Mouse (Mus musculus) layer of hippocampus, postnatal 14 days (tissue): ENCODE results near the gene Ikzf3. TPM values are rescaled to one million over a fixed set of nuclear protein-coding genes. Genes with fewer than 3 reads are reported as not detected.
A peak's percentile ranks its signal among the peaks of the same experiment; 100 is the strongest.

Experiments
- DNase-seq, 2 experiments: peaks; one replicate each; pipeline ENCODE4 v3.0.0; 2021 to 2022; ENCODE audit warnings: low spot score in 2 of 2, mixed read lengths in 1 of 2
- total RNA-seq, 2 experiments: library from RNA; stranded (reverse); gene quantifications; 2 replicates each; pipeline ENCODE4 v1.2.3; 2021

Ikzf3 gene
- total RNA-seq, 2 experiments from 2014 or later = 0.21 TPM; not detected in 1

GRCm38 (mm10) chr11:98476434-98476807 lies 69.4 kb downstream of the Ikzf3 start:
- no peak for DNase-seq

DNA sequence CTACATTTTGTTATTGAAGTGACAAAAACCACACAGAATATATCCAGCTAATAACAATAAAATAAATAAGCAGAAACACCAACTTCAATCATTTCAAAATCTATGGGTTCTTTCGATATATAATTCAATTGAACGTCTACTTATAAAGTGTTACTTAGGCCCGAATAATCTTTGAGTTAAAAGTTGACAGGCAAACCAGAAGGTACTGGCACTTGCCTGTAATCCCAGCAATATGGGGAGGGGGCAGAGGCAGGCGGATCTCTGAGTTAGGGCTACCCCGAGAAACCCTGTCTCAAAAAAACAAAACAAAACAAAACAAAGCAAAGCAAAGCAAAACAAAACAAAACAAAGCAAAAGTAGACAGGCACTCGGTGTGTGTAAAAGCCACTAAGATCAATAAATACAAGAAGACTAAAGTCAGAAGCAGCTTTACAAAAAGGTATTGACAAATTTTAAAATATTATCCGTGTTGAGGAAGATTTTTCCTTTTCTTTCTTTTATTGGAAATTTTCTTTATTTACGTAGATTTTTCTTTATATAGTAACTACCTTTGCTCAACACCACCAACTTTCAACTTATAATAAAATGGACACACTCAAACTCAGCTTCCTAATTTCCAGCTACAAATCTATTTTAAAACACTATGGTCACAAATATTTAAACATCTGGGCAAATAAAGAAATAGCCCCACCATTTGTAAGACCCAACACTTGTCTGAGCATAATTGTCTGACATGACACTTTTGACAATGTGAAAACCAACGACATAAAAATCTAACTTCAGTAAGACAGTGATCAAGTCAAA lies 70.0 kb downstream of the Ikzf3 start:
- DNase-seq = no peak

- no peak for DNase-seq
These were observed 70.9 kb downstream of the Ikzf3 start for GRCm38 (mm10) chr11:98474967-98475366.

DNA sequence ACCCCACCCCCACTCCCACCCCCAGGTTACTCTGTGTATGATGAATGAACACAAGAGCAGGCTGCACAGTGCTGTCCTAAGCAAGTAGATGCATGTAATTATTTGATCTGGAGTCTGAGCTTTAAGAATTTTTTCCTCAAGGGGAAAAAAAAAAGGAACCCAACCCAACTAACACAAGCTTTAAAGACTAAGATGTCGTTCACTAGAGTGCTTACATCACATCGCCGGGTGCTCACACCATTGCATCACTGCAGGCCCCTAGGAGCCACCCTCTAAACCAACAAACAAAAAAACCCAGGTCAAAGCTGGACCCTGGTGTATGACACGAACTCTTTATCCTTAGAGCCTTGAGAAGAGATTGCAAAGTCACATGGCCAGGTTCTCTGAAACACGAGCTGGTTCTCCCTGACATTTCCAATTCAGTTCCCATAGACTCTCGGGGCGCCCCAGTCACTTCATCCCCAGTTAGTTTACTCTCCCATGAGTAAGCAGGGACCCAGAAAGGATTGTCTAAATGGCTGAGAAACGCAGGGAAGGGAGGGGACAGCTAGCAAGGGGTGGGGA lies 71.8 kb downstream of the Ikzf3 start:
- DNase-seq = no peak

GRCm38 (mm10) chr11:98472696-98473095 lies 73.1 kb downstream of the Ikzf3 start:
- no peak for DNase-seq

GRCm38 (mm10) chr11:98470795-98471194 lies 75.0 kb downstream of the Ikzf3 start:
- DNase-seq = no peak

DNA sequence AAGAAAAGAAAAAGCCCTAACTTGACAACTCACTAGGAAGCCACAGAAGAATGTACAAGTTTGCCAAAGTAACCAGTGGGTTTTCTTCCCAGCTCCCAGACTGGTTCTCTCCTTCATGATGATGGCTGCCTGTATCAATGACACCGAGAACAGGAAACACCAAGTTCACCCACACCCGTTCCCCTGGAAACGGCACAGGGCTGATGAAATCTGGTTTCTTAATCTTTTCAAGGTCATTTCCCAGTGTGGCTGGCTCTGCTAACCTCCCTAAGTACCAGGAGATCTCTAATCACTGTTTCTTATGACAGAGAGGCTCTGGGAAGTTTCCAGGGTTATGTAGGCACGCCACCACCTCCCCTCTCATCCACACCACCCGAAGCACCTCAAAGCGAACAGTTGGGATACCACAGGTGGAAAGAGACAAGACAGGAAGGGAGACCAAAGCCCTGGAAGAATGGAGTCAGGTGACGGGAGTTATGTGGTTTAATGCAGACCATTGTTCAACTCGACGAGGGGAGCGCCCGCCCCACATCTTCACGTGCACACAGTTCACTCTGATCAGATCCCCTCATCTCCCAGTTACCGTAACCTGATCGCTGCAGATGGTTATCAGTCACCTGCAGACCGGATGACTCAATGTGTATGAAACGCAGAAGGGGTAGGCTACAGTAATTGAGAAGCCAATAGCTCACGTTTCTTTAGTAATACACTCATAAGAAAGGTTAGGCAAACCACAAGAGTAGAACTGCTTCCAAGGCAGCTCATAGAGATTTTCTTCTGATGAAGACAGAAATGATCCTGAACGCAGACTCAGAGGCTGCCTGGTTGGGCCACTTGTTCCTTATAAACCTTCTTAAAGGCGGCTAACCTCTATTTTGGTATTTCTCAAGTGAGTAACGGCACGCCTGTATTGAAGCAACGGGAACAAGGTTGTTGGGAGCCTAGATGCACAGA lies 75.8 kb downstream of the Ikzf3 start:
- DNase-seq = no peak

DNA sequence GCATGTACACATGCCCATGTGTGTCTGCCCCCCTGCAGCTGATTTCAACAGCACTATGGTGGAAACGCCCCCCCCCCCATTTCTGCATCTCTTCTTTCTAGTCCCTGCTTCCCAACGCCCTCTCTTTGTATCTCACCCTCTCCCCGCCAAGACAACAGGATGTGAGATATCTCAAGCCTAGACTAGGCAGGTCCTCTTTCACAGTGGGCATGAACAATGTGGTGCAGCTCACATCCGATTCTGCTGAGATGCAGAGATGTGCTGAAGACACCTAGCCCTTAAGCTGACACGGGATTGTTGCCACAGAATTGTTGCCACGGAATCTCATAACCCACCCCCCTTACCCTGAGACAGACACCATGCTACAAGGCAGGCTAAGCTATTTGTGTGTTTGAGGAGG lies 81.3 kb downstream of the Ikzf3 start:
- no peak for DNase-seq

DNA sequence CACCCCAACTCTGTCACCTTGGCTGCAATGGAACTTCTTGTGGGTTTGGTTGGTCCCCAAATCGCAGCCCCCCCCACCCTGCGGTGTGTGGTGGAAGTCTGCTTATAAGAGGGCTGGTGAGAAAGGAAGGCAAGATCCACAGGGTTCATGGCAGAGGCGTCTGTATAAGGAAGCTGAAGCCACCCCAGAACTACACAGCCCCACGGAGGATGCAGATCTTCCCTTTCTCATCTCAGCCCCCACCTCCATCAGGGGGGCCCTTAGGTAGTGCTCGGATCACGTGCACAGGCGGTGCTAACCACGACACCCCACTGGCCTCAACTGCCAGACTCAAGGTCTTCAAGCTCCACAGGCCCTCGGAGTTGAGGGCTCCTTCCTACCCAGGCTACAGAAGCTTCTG lies 81.9 kb downstream of the Ikzf3 start:
- no peak for DNase-seq

- DNase-seq = no peak
These were observed 83.6 kb downstream of the Ikzf3 start for GRCm38 (mm10) chr11:98462255-98462654.

GRCm38 (mm10) chr11:98461109-98461720 lies 84.6 kb downstream of the Ikzf3 start:
- DNase-seq = no peak

- DNase-seq = no peak
These were observed 86.0 kb downstream of the Ikzf3 start for GRCm38 (mm10) chr11:98459860-98460259.

DNA sequence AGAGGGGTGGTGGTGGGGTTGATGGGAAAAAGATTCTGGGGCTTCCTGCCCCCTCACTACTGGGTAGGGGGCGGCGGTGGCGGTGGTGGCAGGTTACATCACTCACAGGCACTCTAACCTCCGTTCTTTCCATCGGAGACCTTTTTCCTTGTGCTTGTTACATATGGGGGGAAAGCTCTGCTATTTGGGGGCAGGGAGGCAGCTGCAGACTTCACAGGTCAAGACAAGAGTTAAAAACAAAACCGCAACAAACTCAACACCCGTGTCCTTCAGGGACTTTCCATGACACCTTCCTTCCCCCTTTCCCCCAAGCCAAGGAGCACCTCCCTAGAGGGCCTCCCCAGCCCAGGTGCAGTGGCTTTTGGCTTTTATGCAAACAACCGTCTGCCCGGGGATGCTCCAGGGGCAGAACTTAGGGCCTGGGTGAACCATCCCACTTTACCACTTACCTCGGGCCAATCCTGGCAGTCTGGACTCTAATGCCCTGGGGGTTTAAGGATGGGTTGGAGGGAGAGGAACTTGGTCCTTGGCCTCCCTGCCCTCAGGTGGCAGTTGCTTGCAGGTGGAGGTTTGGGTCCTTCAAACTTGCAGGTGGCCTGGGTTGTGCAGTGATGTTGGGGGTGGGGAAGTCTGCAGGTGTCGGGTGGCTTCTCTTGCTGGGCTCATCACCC lies 86.6 kb downstream of the Ikzf3 start:
- no peak for DNase-seq

DNA sequence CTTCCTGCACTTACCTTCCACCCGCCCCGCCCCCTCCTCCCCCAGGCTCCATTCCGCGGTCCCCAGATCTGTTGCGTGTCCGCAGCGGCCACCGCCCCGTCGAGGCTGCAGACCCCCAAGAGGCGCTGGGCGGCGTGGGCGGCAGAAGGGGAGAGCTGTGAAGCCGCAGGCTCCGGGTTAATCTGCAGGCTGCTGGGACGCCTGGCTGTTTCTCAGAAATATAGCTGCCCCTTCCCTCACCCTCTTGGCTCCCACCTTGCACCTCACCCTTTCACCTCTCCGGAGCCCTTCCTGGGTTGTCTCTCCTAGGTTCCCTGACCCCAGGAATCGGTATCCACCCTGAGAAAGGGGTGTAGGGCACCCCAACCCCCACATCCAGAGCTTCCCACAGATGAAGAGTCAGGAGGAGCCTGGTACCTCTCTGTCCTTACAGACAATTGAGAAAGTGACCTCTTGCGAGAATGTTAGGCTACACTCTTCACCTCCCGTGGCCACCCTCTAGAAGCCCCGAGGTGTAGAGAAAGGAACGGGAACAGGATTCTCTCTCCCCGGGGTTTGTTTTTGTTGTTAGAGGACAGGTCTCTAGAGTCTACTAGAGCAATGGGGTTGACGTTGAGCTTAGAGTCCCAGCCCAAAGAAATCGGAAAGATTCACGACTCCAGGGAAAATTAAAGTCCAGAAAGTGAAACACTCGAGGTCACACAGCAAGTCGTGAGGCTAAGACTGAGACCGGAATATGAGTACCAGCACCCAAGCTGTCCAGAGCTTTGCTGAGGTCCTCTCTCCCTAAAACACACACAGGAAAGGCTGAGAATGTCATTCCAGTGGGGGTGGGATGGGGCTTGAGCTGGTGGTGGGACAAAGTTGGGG lies 87.5 kb downstream of the Ikzf3 start:
- no peak for DNase-seq

DNA sequence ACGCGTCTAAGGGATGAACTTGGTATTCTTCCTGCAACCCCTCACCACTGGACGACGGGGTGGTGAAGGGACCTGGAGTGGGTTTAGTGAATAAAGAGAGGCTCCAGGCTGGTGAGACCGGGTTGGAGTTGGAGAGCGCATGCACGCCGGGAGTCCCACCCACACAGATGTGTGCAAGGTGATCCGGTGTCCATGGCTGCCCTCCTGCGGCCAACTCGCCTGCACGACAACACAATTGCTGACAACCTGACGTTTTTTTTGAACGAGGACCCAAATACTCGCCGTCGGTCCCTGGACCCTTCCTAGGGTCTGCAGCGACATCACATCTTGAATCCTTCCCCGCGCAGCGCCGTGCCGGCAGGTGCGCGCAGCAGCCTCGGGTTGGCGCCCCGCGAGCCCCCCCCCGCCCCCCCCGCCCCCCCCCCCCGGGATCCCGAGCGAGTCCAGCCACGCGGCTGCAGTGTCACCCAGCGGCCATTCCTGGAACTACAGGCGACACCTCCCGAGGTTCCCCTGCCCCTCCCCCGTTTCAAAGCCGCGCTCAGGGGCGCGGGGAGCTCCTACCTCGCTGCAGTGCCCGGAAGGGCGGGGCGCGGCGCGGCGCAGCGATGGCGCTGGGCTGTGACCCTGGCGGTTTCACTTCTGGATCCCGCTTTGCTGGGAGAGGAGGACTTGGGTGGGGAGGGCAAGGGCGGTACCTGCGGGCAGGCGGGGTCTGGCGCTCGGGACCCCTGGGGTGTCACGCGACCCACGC lies 88.3 kb downstream of the Ikzf3 start:
- DNase-seq = peak; percentile 69 to 80

DNA sequence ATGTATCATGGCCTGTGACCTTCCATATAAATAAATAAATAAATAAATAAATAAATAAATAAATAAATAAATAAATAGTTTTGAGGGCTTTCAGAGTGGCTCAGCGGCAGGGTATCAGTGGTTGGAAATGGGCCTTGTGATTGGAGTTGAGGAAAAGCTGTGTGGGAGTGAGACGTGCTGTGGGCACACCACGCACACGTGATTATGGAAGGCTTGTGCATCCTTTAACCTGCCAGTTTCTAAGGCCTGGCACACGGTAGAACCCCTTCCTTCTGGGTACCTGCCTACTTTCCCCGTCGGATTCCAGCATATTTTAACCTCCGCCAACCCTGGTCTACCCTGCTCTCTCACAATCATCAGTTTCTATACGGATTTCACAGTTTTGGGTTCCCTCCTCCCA lies 88.9 kb downstream of the Ikzf3 start:
- no peak for DNase-seq

- no peak for DNase-seq
These were observed 89.3 kb downstream of the Ikzf3 start for GRCm38 (mm10) chr11:98456545-98456944.

DNA sequence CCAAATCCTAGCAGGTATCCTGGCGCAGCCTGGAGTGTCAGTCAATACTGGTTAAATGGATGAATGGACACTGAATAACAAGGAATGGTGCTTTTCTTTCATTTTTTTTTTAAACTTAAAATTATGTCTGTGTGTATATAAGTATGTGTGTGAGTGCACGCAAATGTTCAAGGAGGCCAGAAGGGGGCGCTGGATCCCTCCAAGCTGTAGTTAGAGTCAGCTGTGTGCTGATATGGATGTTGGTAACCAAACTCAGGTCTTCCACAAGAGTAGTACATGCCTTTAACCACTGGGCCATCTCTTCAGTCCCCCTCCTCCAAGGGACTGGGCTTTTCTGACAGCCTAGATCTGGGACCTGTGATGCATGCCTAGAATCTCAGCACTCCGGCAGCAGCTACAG lies 90.3 kb downstream of the Ikzf3 start:
- DNase-seq = no peak
